Mouse (Mus musculus) lung, embryonic 15.5 days (tissue): Measurements from ENCODE around the gene Dusp22. TPM values are rescaled to one million over a fixed set of nuclear protein-coding genes. Genes with fewer than 3 reads are reported as not detected.

ENCODE experiments used
- ATAC-seq: fragments of 200-750 bp; cut with Nextera tagmentation; 2 replicates; pipeline ENCODE4 v1.8.0; 2017; ENCODE audit warnings: moderate number of reproducible peaks, borderline replicate concordance; ENCODE audit not compliant: low FRiP score, low TSS enrichment; ENCODE audit errors: extremely low read depth
- H3K27ac ChIP-seq: fragments of 300-500 bp; sonication (generic); 2 replicates; pipeline ENCODE4 v1.5.1; 2015; ENCODE audit warnings: moderate library complexity, mild to moderate bottlenecking, inconsistent platforms
- H3K27me3 ChIP-seq: fragments of 300-500 bp; sonication (generic); 2 replicates; pipeline ENCODE4 v1.6.1; 2015; ENCODE audit warnings: inconsistent platforms
- H3K36me3 ChIP-seq: fragments of 300-500 bp; sonication (generic); 2 replicates; pipeline ENCODE4 v1.6.1; 2015; ENCODE audit warnings: inconsistent platforms
- H3K4me1 ChIP-seq: fragments of 300-500 bp; sonication (generic); 2 replicates; pipeline ENCODE4 v1.6.1; 2015; ENCODE audit warnings: inconsistent platforms
- H3K4me2 ChIP-seq: fragments of 300-500 bp; sonication (generic); 2 replicates; pipeline ENCODE4 v1.6.1; 2015; ENCODE audit warnings: inconsistent platforms, mild to moderate bottlenecking, moderate library complexity
- H3K4me3 ChIP-seq: fragments of 300-500 bp; sonication (generic); 2 replicates; pipeline ENCODE4 v1.5.1; 2015; ENCODE audit warnings: mild to moderate bottlenecking, inconsistent platforms
- H3K9ac ChIP-seq: fragments of 300-500 bp; sonication (generic); 2 replicates; pipeline ENCODE4 v1.6.1; 2015; ENCODE audit warnings: inconsistent platforms
- H3K9me3 ChIP-seq: fragments of 300-500 bp; sonication (generic); 2 replicates; pipeline ENCODE4 v1.6.1; 2016; ENCODE audit warnings: inconsistent platforms
- WGBS: fragments of 180-500 bp; shearing (Covaris S2); methylation state at CpG from one replicate; pipeline ENCODE4 v1.1.7; 2015; 5-methylcytosine and 5-hydroxymethylcytosine counted together
- polyA plus RNA-seq: library from polyadenylated mRNA; unstranded; fragments of >200 nt; fragmentation: Nextera tagmentation; extraction: Ambion mirVana; gene quantifications from 2 replicates; pipeline ENCODE4 v1.2.1, GENCODE M21; 2015

Gene Dusp22
- polyA plus RNA-seq, 1 experiment from 2014 or later: 25.7 TPM

DNA sequence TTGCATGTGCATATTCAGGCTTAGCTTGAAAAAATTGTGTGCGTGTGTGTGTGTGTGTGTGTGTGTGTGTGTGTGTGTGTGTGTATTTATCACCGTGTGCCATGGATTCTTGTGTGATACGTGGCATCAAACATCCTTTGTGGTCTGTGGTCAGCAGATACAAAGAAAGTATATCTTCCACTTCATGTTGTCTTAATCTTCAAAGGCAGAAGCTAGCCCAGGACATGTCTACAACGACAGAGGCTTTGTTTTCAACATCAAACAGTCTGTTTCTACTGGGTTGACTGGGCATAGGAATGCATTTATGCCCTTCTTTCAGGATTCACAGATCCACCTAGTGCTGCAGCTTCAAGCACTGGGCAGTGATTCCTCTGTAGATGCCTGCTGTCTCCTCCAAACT, 22.1 kb downstream of the Dusp22 start:
- no peaks in the 10 kb centered on the region for H3K4me1 ChIP-seq
- H3K9ac ChIP-seq: no peak overlapping the region
- H3K27ac ChIP-seq: no peak overlapping the region
- no peak overlapping the region for H3K4me2 ChIP-seq
- WGBS: 81% methylated on average over 4 of the region's 4 CpGs
- H3K27me3 ChIP-seq: no peaks in the 10 kb centered on the region
- no peak for ATAC-seq
- H3K9me3 ChIP-seq: no peaks in the 10 kb centered on the region
- H3K4me3 ChIP-seq: no peak overlapping the region
- no peaks in the 10 kb centered on the region for H3K36me3 ChIP-seq

DNA sequence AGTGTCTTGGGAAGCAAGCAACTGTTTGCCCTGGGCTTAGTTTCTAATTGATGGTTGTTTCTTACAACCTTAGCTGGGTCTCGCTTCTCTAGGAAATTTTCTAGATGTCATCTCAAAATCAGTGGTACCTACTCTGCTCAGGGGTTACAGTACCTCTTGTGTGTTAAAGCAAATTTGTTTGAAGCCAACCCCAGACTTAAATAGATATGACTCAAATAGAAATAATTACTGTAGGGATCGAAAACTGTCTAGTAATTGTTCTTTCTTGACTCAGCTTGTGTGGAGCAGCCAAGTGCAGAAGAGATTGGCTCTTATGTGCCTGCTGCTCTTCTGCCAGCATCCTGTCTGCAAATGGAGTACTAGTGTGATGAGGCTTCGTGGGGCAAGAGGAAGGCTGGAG, 22.5 kb downstream of the Dusp22 start:
- H3K36me3 ChIP-seq: no peaks in the 10 kb centered on the region
- no peak overlapping the region for H3K4me3 ChIP-seq
- no peak overlapping the region for H3K9ac ChIP-seq
- H3K27me3 ChIP-seq: no peaks in the 10 kb centered on the region
- no peaks in the 10 kb centered on the region for H3K4me1 ChIP-seq
- H3K9me3 ChIP-seq: no peaks in the 10 kb centered on the region
- no peak overlapping the region for H3K27ac ChIP-seq
- no peak for ATAC-seq
- no peak overlapping the region for H3K4me2 ChIP-seq
- WGBS: 82% methylated on average over 3 of the region's 3 CpGs

DNA sequence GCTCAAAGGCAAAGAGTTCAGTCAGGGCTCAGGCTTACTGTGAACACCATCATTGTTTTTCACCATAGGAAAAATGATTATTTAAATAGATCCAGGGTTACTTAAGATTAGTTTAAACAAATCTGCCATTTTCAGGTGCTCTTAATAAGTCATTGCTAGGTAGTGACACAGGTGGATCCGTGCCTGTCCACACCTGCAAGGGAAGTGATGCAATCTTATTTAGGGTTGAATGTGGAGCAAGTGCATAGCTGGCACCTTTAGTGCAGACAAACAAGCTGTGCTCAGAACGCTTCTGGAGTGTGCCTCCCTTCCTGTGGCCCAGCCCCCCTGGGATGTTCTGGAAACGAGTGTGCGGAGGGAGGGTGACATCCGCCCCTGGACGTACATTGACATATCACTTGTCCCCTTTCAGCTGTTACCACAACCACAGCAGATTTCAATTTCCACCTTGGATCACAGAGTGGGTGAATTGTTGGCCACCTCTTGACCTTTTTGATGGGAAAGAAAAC, 24.9 kb downstream of the Dusp22 start:
- Histone ChIP-seq H3K9ac (no peak overlapping the region), H3K36me3 (no peaks in the 10 kb centered on the region), H3K9me3 (no peaks in the 10 kb centered on the region), H3K27ac (no peak overlapping the region), H3K4me2 (no peak overlapping the region), H3K4me3 (no peak overlapping the region), H3K27me3 (no peaks in the 10 kb centered on the region), H3K4me1 (no peaks in the 10 kb centered on the region)
- 43% methylated on average over 6 of the region's 6 CpGs for WGBS
- ATAC-seq: no peak

DNA sequence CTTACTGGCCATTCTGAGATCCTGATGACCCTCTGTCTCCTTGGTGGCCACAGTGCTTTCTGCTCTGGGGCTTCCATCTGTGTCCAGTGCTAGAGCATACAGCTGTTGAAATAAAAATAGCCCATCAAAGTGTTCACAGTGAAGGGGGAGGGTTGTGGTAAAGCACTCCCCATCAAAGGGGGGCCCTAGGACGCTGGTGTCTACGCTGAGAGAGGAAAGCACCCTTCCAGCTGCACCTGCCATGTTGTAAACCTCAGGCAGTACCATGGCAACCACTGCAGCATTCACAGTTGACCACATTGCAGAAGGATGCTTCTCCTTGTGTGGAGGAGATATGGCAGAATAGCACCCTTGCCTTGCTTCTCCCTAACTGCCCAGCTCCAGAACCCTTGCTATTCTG, 26.2 kb downstream of the Dusp22 start:
- no peak for ATAC-seq
- Histone ChIP-seq H3K9me3 (no peaks in the 10 kb centered on the region), H3K27me3 (no peaks in the 10 kb centered on the region), H3K27ac (no peak overlapping the region), H3K4me2 (no peak overlapping the region), H3K36me3 (no peaks in the 10 kb centered on the region), H3K4me3 (no peak overlapping the region), H3K9ac (no peak overlapping the region), H3K4me1 (no peaks in the 10 kb centered on the region)
- WGBS: 65% methylated on average over 2 of the region's 2 CpGs

DNA sequence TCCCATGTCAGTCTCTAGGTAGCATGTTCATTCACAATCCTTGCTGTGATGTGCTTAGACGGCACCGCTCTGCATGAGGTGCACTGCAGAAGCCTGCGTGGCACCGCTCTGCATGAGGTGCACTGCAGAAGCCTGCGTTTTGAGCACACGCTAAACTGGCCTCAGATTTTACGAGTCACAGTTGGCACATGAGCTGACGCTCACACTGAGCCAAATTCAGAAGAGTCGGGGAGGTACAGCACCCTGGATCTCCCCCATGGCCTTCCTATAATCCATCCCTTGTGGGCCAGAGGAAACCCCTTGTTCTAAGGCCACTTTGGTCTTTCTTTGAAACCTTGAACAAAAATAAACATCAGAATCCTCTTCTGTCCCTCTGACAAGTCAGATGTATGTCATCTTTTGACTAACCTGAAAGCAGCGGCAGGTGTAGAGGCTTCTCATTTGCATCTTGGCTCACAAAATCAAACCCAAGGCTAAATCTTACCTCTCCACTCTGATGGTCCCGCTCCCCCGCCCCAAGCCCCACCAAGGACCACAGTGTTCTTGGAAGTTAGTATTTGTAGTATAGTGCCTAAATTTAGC, 28.3 kb downstream of the Dusp22 start:
- H3K4me2 ChIP-seq: no peak overlapping the region
- no peaks in the 10 kb centered on the region for H3K27me3 ChIP-seq
- H3K9ac ChIP-seq: no peak overlapping the region
- no peaks in the 10 kb centered on the region for H3K4me1 ChIP-seq
- WGBS: 91% methylated on average over 12 of the region's 12 CpGs
- ATAC-seq: no peak
- H3K9me3 ChIP-seq: no peaks in the 10 kb centered on the region
- H3K27ac ChIP-seq: no peak overlapping the region
- no peaks in the 10 kb centered on the region for H3K36me3 ChIP-seq
- H3K4me3 ChIP-seq: no peak overlapping the region

DNA sequence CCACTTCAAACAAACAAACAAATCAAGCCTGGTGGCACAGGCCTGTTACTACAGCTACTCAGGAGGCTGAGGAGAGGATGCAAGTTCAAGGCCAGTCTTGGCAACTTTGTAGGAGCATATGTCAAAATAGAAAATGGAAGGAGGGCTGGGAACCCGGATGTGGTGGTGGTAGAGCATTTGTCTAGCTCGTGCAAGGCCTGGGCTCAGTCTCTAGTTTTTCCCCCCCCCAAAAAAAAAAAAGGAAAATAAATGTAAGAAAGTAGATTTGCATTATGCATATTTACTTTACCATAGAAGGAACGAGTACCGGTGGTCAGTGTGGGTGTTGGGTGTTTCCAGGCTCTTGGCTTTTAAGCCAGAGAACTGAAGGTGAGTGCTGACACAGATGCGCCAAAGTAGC, 29.7 kb downstream of the Dusp22 start:
- no peak overlapping the region for H3K27ac ChIP-seq
- no peaks in the 10 kb centered on the region for H3K9me3 ChIP-seq
- H3K36me3 ChIP-seq: no peaks in the 10 kb centered on the region
- no peak overlapping the region for H3K9ac ChIP-seq
- H3K27me3 ChIP-seq: no peaks in the 10 kb centered on the region
- H3K4me1 ChIP-seq: no peaks in the 10 kb centered on the region
- no peak overlapping the region for H3K4me3 ChIP-seq
- WGBS: 91% methylated on average over 5 of the region's 5 CpGs
- no peak for ATAC-seq
- no peak overlapping the region for H3K4me2 ChIP-seq

DNA sequence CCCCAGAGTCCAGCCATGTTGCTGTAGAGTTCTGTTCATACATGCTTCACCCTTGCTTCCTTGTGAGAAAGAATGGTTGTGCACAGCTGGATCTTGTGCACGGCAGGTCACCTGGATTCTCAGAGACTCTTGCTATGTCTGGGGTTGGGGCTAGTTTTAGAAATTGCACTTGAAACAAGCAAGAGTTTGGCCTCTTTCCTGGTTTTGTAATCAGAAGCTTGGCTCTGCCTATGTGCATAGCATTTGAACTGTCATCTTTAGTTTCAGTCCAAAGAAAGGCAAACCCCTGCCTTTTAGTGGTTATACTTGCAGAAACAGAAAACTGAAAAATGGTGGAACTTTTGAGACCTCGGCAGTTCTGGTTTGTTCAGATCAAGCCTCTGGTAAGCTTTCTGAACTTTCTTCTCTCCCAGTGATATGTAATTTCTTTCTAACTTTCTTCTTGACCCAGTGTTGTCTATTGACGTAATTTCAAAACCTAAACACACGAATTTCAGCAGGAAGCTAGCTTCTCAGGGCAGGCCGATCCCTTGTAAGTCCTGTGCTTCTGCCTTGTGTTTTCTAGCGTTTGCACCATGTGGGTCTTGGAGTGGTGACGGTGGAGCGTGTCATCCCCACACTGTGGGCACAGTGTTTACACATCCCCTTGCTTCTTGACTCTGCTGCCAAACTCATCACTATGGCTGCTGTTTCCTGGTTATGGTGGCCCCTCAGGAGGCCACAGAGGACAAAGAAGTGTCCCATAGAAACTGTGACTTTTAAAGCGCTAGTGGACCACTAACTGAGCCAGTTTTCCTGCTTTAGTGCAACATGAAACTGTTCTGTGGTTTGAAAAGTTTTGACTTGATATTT, 31.9 kb downstream of the Dusp22 start:
- no peak overlapping the region for H3K4me3 ChIP-seq

DNA sequence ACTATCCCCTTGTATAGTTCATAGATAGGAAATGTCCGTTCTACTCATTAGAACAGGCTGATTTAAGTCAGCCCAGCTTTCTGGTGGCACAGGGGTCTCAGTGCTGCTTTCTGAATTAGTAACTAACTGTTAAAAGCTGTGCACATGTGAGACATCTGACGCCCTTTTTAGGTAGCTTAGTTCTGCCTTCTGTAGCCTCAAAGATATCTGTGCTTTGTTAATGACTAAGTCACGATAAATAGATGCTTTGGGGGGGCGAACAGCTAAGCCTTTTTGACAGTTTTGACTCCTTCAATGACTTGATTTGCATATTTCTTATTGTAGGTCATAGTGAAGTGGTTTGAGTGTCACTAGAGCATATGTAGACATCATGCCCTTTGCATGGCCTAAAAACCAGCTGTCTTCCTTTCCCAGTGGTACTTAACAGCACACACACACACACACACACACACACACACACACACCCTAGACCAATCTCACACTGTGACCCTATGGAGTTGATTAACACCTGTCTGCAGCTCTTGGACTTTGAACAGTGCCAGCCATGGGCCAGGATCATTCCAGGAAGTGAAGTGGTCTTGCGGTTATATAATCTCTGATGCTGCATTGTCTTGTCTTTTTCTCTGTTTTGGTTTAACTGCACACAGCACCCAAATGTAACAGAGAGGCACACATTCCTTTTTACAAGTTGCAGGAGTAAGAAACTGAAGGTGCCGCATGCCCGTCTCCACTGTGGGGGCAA, 33.0 kb downstream of the Dusp22 start:
- 87% methylated on average over 7 of the region's 7 CpGs for WGBS

More for the DNA sequence above, 31.9 kb downstream of the Dusp22 start:
- H3K27me3 ChIP-seq: no peaks in the 10 kb centered on the region
- no peaks in the 10 kb centered on the region for H3K36me3 ChIP-seq
- no peak overlapping the region for H3K9ac ChIP-seq
- WGBS: 65% methylated on average over 9 of the region's 9 CpGs
- H3K27ac ChIP-seq: no peak overlapping the region; the same call in 1 of the 2 replicates
- H3K4me2 ChIP-seq: no peak overlapping the region
- H3K4me1 ChIP-seq: no peaks in the 10 kb centered on the region
- H3K9me3 ChIP-seq: no peaks in the 10 kb centered on the region
- no peak for ATAC-seq

DNA sequence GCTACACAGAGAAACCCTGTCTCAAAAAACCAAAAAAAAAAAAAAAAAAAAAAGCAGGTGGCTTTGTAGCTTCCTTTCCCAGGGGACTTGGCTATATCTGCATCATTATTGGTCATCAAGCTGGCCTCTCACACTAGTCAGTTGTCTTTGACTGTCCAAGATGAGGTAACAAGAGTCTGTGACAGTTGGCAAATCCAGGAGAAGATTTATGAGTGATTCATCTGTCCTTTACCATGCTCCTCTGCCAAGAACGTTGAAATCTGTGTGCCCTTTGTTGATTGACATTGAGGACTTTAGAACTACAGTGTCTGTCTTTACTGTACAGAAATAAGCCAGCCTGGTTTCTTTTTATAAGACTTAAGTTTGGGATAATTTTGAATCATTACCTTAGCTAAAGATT, 35.4 kb downstream of the Dusp22 start:
- WGBS: 36% methylated on average over 1 of the region's 1 CpGs

More for the DNA sequence above, 33.0 kb downstream of the Dusp22 start:
- Histone ChIP-seq H3K4me3 (no peak overlapping the region), H3K4me2 (no peak overlapping the region), H3K27me3 (no peaks in the 10 kb centered on the region), H3K4me1 (no peaks in the 10 kb centered on the region), H3K27ac (no peak overlapping the region), H3K9ac (no peak overlapping the region), H3K9me3 (no peaks in the 10 kb centered on the region), H3K36me3 (no peaks in the 10 kb centered on the region)
- ATAC-seq: no peak

DNA sequence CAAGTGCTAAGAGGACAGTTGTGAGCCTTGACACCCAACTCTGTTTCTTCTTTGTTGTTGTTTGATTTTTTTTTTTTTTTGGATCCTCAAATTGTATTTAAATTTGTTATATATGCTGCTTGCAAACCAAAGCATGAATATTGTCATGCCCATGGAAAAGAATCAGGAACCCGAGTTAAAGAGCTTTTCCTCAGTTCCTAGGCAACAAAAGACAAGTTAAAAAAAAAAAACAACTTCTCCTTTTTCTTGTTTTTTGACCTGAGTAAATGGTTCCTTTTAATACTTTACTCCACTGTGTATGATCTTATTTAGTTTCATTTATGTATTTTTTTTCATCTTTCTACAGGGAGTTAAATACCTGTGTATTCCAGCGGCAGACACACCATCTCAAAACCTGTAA, 36.1 kb downstream of the Dusp22 start:
- Histone ChIP-seq H3K9me3 (no peaks in the 10 kb centered on the region), H3K36me3 (no peaks in the 10 kb centered on the region), H3K27ac (no peak overlapping the region), H3K27me3 (no peaks in the 10 kb centered on the region), H3K4me2 (no peak overlapping the region), H3K4me3 (no peak overlapping the region), H3K9ac (no peak overlapping the region), H3K4me1 (no peaks in the 10 kb centered on the region)
- WGBS: 85% methylated on average over 2 of the region's 2 CpGs
- ATAC-seq: no peak

More for the DNA sequence above, 35.4 kb downstream of the Dusp22 start:
- ATAC-seq: no peak
- no peak overlapping the region for H3K9ac ChIP-seq
- H3K4me3 ChIP-seq: no peak overlapping the region
- H3K36me3 ChIP-seq: no peaks in the 10 kb centered on the region
- H3K4me2 ChIP-seq: no peak overlapping the region
- no peaks in the 10 kb centered on the region for H3K9me3 ChIP-seq
- H3K27me3 ChIP-seq: no peaks in the 10 kb centered on the region
- no peak overlapping the region for H3K27ac ChIP-seq
- no peaks in the 10 kb centered on the region for H3K4me1 ChIP-seq

DNA sequence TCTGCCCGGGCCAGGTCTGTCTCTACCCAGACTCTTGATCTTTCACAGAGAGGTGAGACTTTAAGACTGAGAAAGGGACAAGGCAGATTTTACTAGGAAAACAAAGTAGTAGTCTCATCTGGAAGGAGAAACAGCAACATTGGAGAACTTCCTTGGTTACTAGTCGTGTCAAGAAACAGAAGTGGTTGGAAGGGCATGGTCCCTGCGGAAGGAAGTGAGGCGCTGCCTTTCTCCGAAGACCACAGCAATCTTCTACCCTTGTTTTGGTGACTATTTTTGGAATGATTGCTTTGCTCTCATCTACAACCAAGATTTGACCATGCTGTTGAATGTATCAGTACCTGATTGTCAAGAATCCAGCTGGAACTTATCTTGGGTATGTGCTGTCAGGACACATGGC, 38.1 kb downstream of the Dusp22 start:
- 89% methylated on average over 5 of the region's 5 CpGs for WGBS
- H3K9me3 ChIP-seq: no peaks in the 10 kb centered on the region

DNA sequence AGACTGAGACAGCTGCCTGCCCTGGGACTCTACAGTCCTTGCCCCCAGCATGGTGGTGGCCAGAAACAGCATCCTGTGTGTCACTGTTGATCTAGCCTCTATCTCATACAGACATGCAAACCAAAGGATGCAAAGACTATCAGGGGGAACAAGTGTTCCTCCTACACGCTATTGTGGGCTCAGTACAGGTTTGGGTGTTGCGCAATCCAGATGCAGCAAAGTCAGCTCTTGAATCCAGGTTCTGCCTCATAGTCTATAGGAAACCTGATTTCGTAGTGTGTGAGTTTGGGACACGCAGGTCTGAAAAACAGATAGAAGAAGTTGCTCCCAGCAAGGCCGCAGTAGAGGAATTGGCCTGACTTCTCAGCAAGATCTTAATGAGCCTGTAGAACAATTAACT, 42.9 kb downstream of the Dusp22 start:
- H3K4me1 ChIP-seq: no peaks in the 10 kb centered on the region
- no peak overlapping the region for H3K9ac ChIP-seq
- no peak overlapping the region for H3K27ac ChIP-seq
- 91% methylated on average over 5 of the region's 5 CpGs for WGBS
- no peaks in the 10 kb centered on the region for H3K9me3 ChIP-seq
- no peaks in the 10 kb centered on the region for H3K36me3 ChIP-seq
- no peak for ATAC-seq
- H3K4me3 ChIP-seq: no peak overlapping the region
- H3K4me2 ChIP-seq: no peak overlapping the region
- H3K27me3 ChIP-seq: no peaks in the 10 kb centered on the region

More for the DNA sequence above, 38.1 kb downstream of the Dusp22 start:
- H3K4me2 ChIP-seq: no peak overlapping the region
- H3K36me3 ChIP-seq: no peaks in the 10 kb centered on the region
- no peak overlapping the region for H3K9ac ChIP-seq
- no peaks in the 10 kb centered on the region for H3K27me3 ChIP-seq
- H3K4me3 ChIP-seq: no peak overlapping the region
- no peak for ATAC-seq
- no peaks in the 10 kb centered on the region for H3K4me1 ChIP-seq
- no peak overlapping the region for H3K27ac ChIP-seq
